Mouse (Mus musculus): ENCODE results near the gene Hmgb4.

The Hmgb4 gene

GRCm38 (mm10) chr4:128260907-128261560 is at the start of gene Hmgb4:
Hmgb4 (minus strand) TSS chr4:128260957.
- in situ Hi-C loops (cut with MboI, MseI) = no loop called here

DNA sequence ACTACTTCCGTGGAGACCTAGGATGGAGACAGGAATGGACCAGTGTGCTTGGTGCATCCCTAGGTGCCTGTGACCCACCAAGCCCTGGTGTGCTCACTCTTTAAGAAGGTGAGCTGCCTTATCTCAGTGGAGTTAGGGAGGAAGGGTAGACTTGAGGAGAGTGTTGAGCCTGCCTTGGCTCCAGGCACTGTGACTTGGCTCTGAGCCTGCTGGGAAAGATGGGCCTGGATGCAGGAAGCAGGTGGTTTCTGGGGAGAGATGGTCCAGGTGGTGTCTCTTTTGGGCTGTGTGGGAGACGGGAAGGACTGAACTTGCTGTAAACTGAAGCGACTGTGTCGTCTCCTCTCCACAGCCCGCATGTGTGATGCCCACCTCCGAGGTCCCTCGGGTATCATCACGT is 45.3 kb upstream of the Hmgb4 start:
- in situ Hi-C loops (cut with MboI, MseI) = no loop called here

- in situ Hi-C loops (cut with MboI, MseI) = no loop called here
Measured at GRCm38 (mm10) chr4:128304049-128304448, 43.3 kb upstream of the Hmgb4 start.

DNA sequence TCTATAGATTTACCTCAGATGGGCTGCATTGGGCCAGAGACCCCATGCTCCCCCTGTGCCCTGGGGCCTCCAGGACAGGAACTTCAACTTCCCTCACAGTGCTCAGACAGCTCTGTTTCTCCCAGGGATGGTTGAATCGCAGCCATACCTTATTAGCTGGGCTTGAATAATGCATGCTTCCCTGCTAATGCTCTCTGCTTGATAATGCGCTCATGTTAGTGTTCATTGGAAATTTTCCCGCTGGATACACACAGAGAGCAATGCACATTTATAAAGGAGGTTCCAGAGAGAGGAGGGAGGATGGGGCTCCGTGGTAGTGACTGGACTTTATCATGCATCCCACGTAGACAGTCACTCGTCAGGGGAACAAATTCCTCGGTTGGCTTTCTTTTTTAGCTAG is 27.3 kb upstream of the Hmgb4 start:
- in situ Hi-C loops (cut with MboI, MseI) = no loop called here

DNA sequence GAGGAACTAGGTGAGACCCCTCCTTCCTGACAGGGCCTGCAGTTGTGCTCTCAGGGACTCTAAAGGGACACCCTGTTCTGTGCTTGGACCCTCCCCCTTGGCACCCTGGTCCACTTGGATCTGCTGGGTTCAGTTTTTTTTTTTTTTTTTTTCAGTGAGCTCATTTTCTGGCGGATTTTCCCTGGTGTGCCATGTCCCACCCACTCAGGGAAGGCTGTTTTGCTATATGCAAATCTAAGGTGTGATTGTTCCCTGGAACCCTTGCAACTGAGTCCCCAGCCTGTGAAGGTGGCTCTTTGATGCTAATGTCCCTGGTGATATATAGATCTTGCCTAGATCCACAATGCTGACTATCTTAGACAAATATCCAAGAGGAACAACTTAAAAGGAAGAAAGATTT is 24.3 kb upstream of the Hmgb4 start:
- in situ Hi-C loops (cut with MboI, MseI) = no loop called here

DNA sequence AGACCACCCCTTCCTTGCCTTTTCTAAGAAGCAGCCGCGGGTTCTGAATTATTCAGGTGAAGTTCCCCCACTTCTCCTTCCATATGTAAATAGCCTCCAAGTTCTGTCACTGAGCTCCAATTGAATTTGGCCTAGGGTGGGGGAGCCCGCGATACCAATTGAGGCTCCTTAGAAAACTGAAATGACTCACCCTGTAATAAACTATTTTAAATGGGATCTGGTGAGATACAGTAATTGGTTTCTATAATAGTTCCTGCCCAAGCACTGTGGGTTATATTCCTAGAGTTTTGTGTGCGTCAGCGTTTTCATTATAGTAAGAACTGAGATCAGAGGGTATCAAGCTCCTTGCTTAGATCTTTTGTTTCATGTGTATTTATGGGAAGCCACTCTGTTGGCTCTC is 14.8 kb upstream of the Hmgb4 start:
- in situ Hi-C loops (cut with MboI, MseI) = no loop called here

GRCm38 (mm10) chr4:128275116-128275515 is 14.4 kb upstream of the Hmgb4 start:
- in situ Hi-C loops (cut with MboI, MseI) = no loop called here

GRCm38 (mm10) chr4:128273146-128273545 is 12.4 kb upstream of the Hmgb4 start:
- in situ Hi-C loops (cut with MboI, MseI) = no loop called here

DNA sequence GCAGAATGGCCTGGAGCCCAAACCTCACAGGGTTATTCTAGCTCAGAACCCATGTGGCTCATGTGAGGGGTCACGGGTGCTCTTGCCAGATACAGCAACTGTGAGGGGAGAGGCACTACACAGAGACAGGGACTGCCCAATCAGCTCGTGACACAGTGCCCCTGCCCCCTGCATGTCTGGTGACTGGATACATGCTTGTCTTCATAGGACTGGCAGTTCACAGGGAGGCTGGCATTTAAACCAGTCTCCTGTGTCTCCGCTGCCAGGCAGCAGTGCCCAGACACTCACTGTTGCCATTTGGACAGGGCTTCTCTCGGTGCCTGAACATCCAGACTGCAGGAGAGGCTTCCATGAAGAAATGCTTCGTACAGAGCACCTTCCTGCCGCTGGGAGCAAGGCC is 11.7 kb upstream of the Hmgb4 start:
- in situ Hi-C loops (cut with MboI, MseI) = no loop called here

- in situ Hi-C loops (cut with MboI, MseI) = no loop called here
Measured at GRCm38 (mm10) chr4:128270931-128271330, 10.2 kb upstream of the Hmgb4 start.

DNA sequence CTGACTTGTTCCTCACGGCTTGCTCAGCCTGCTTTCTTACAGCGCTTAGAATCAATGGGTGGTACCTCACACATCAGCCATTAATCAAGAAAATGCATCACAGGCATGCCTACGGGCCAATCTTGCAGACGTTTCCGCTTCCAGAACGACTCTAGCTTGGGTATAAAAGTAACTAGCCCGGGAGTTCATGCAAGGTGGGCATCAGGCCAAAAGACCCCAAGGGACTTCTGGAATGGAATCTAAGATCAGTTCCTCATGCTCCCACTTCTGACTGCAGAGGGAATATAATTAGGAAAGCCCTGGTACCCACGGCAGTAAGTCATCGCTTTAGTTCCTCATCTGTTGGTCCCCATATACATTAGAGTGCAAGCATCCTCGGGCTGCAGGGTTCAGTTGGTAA is 9.4 kb upstream of the Hmgb4 start:
- in situ Hi-C loops (cut with MboI, MseI) = no loop called here

DNA sequence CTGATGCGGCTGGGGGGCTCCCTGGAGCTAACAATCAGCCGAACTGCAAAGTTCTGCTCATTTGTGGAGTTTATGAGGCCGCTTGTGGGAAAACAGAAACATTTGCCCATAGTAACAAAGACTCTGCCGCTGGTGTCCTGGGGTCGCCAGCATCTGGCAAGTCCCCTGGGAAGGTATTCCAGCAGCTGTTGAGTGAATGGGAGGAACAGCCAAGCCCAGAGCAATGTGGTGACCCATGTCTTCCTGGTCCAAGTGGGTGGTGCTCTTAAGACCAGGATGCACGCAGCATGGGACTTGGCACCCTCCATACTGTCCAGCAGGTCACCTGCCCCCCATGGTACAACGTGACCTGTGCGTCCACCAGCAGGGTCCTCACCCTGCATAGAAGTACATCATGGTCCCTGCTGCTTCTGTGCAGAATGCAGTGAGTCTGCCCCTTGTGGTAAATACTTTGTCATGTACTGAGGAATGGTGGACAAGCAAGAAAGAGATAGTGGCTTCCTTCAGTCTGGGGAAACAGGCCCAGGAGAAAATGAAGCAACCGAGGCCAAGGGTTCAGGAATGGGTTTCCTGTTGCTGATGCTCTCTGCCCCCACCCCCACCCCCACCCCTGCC is 8.6 kb upstream of the Hmgb4 start:
- in situ Hi-C loops (cut with MboI, MseI) = no loop called here

- in situ Hi-C loops (cut with MboI, MseI) = no loop called here
Measured at GRCm38 (mm10) chr4:128265341-128265740, 4.6 kb upstream of the Hmgb4 start.

- in situ Hi-C loops (cut with MboI, MseI) = no loop called here
Measured at GRCm38 (mm10) chr4:128264491-128264890, 3.7 kb upstream of the Hmgb4 start.

GRCm38 (mm10) chr4:128259211-128259610 is 1.5 kb downstream of the Hmgb4 start:
- in situ Hi-C loops (cut with MboI, MseI) = no loop called here

DNA sequence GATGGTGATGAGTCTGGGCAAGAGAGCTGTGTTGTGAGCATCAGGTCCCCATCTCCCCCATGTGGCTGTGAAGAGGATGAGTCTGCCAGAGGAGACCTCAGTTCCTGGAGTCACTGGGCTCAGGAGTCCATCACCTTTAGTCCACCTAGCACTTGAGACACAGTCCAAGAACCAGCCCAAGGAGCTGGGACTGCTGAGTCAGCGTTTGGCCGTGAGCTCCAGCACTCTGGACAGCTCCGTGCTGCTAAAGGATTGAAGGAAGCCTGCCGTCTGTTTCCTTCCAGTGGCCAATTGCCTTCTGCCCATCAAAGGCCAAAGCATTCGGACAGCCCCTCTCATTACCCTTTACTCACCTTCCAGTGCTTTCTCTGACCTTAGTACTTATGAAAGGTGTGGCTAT is 12.1 kb downstream of the Hmgb4 start:
- in situ Hi-C loops (cut with MboI, MseI) = no loop called here

DNA sequence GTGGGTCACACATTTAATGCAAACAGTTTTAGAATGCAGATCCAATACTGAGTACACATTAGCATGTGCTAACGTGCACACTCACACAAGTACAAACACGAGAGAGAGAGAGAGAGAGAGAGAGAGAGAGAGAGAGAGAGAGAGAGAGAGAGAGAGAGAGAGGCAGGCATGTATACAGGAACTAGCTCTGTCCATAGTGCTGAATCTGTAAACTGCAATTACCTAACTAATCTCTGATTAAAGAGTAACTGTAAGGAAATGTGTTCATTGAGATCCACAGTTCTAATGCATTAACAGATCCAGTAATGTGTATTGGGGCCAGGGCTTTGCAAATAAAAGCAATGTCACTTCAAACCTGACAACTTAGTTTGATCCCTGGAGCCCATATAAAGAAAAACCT is 15.6 kb downstream of the Hmgb4 start:
- in situ Hi-C loops (cut with MboI, MseI) = no loop called here

DNA sequence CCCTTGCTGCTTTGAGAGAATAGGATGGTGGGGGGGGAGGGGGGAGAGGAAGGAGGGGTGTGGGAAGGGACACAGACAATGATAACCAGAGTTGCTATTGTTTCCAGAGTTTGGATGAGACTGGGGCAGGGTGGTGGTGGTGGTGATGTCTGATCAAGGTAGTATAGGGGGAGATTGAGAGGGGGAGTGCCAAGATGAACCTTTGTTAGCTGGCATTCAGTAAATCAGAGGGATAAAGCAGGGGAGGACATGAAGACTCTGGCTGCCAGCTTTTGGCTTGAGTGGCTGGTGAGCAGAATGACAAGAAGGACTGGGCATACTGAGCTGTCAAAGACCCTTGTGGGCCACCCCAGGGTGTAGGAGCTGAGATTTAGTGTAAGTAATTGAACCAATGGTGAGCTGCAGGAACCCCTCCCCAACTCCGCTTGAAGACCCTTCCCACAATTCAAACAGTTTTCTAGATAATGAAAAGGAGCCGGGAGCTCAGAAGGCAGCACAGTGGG is 18.9 kb downstream of the Hmgb4 start:
- in situ Hi-C loops (cut with MboI, MseI) = no loop called here

DNA sequence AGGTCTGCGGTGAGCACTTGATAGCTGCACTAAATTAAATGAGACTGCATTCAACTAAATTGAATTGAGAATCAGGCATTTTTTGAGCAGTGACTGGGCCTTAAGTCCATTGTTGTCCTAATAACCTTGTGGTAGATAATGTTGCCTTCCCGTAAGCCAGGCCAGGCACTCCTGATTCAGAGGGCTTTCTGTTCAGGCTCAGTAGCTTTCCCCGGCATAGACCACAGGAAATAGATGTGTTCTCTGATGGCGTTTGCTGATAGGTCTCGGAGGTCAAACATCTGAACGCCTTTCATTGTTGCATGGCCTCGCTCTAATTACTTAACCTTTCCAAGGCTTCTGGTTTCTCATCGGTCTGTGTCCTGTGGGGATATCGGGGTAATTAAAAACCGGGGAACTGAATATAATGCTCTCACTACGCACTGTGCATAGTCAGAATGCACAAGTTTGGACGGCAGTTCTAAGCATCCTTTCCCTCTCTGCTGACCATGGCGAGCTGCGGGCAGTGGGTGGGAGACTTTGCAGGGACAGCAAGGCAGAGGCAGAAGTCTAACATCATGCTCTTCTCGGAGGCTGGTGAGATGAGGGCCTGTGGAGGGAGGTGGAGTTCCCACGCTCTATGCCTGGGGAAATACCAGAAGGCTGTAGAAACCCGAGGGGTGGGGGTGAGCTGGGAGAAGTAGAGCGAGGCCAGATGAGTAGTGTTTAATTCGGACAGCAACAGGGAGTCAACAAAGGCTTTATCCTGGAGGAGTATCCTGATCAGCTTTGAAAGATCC is 19.5 kb downstream of the Hmgb4 start:
- in situ Hi-C loops (cut with MboI, MseI) = no loop called here

GRCm38 (mm10) chr4:128239113-128239512 is 21.6 kb downstream of the Hmgb4 start:
- in situ Hi-C loops (cut with MboI, MseI) = no loop called here

DNA sequence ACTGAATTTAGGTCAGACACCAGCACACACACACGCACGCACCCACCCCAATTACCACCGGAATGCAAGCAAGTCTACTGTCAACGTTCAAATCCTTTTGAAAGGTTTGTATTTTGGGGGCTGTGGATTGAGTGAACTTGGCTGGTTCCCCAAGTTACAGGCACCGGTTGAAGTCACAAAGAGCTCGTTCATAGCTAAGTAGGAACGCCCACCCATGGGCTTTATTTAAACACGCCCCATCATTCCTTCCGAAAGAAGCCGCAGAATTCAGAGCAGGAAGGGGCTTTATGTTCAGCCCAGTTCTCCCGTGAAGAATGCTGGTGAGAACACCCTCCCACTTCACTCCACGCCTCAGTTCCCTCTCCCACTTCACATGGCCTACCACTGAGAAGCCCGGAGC is 27.3 kb downstream of the Hmgb4 start:
- in situ Hi-C loops (cut with MboI, MseI) = no loop called here

GRCm38 (mm10) chr4:128227377-128228316 is 33.1 kb downstream of the Hmgb4 start:
- in situ Hi-C loops (cut with MboI, MseI) = no loop called here
